Mouse (Mus musculus): ENCODE data around the gene Myo1h. TPM values are rescaled to one million over a fixed set of nuclear protein-coding genes. Genes with fewer than 3 reads are reported as not detected.

Myo1h gene
- polyA plus RNA-seq, 1 experiment from 2014 or later = 0.28 TPM

- no peak overlapping the region for H3K4me2 ChIP-seq (ENCODE audit: low read depth, low read length)
Measured at GRCm38 (mm10) chr5:114365043-114365752, 76.2 kb downstream of the Myo1h start.

GRCm38 (mm10) chr5:114368121-114368520 lies 79.2 kb downstream of the Myo1h start:
- no peak for ATAC-seq
- Histone ChIP-seq H3K4me3 (ENCODE audit: low read depth, low read length) (no peak overlapping the region), H3K27ac (ENCODE audit: low read depth) (no peak overlapping the region), H3K9me3 (ENCODE audit: low read length) (no peaks in the 10 kb centered on the region), H3K36me3 (replicated peaks; ENCODE audit: insufficient read depth, low read length) (peaks cover 66% of the 10 kb centered on the region), H3K4me1 (ENCODE audit: insufficient read depth) (peaks cover 20% of the 10 kb centered on the region), H3K27me3 (ENCODE audit: insufficient read depth, low read length) (no peaks in the 10 kb centered on the region), H3K4me2 (ENCODE audit: low read depth, low read length) (no peak overlapping the region), H3K9ac (replicated peaks) (no peak overlapping the region)
- 84% methylated on average over 14 of the region's 14 CpGs for WGBS (ENCODE audit: insufficient replicate concordance)
- TF ChIP-seq CTCF (IDR thresholded peaks at IDR 0.05; ENCODE audit: low read depth) = no peak
- no peak for TF ChIP-seq EP300 (IDR thresholded peaks at IDR 0.05; ENCODE audit: low read depth)
- DNase-seq = no peak

More at GRCm38 (mm10) chr5:114365043-114365752, 76.2 kb downstream of the Myo1h start:
- peaks cover 67% of the 10 kb centered on the region for H3K36me3 ChIP-seq (replicated peaks; ENCODE audit: insufficient read depth, low read length)
- 77% methylated on average over 23 of the region's 23 CpGs for WGBS (ENCODE audit: insufficient replicate concordance)
- no peaks in the 10 kb centered on the region for H3K4me1 ChIP-seq (ENCODE audit: insufficient read depth)
- no peak for DNase-seq
- no peaks in the 10 kb centered on the region for H3K9me3 ChIP-seq (ENCODE audit: low read length)
- TF ChIP-seq EP300 (IDR thresholded peaks at IDR 0.05; ENCODE audit: low read depth) = no peak
- TF ChIP-seq CTCF (IDR thresholded peaks at IDR 0.05; ENCODE audit: low read depth) = no peak
- H3K27ac ChIP-seq (ENCODE audit: low read depth) = no peak overlapping the region
- H3K27me3 ChIP-seq (ENCODE audit: insufficient read depth, low read length) = no peaks in the 10 kb centered on the region
- no peak overlapping the region for H3K4me3 ChIP-seq (ENCODE audit: low read depth, low read length)
- no peak overlapping the region for H3K9ac ChIP-seq (replicated peaks)
- peak; percentile 68 for ATAC-seq

DNA sequence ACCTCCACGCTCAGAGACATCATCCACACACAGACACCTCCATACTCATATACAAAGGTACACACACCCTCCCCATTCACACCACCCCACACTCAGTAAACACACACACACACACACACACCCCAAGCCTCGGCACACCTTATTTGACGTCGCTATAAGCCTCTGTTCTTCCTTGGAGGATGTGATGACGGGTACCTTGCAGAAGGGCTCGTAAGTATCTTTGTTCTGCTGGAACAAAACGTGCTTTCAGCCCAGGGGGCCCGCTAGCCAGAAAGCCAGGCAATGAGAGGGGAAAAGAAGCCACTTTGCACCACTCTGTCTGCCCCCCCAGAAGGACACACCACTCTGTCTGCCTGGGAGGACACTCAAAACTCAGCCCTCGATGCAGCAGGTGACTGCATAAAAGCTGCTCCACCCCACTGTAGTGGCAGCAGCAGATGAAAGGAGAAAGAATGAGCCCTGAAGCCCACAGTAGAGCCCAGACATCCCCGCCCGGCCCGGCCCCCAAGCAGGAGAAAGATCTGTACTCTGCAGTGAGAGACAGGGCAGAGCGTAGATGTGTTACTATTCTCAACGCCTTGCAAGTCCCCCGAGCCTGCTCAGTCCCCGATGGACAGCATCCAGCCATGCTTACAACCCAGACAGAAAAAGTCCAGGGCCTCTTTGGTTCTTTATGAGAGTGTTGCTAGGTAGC lies 80.0 kb downstream of the Myo1h start:
- H3K9ac ChIP-seq (replicated peaks) = no peak overlapping the region
- H3K27me3 ChIP-seq (ENCODE audit: insufficient read depth, low read length) = no peaks in the 10 kb centered on the region
- no peak overlapping the region for H3K4me3 ChIP-seq (ENCODE audit: low read depth, low read length)
- peaks cover 68% of the 10 kb centered on the region for H3K36me3 ChIP-seq (replicated peaks; ENCODE audit: insufficient read depth, low read length)
- H3K4me2 ChIP-seq (ENCODE audit: low read depth, low read length) = no peak overlapping the region
- no peak overlapping the region for H3K27ac ChIP-seq (ENCODE audit: low read depth)
- TF ChIP-seq CTCF (IDR thresholded peaks at IDR 0.05; ENCODE audit: low read depth) (no peak), EP300 (IDR thresholded peaks at IDR 0.05; ENCODE audit: low read depth) (no peak)
- ATAC-seq (no peak), DNase-seq (no peak)
- 85% methylated on average over 16 of the region's 16 CpGs for WGBS (ENCODE audit: insufficient replicate concordance)
- no peaks in the 10 kb centered on the region for H3K9me3 ChIP-seq (ENCODE audit: low read length)
- peaks cover 27% of the 10 kb centered on the region for H3K4me1 ChIP-seq (ENCODE audit: insufficient read depth)

GRCm38 (mm10) chr5:114369921-114370320 lies 81.0 kb downstream of the Myo1h start:
- no peaks in the 10 kb centered on the region for H3K9me3 ChIP-seq (ENCODE audit: low read length)
- TF ChIP-seq EP300 (IDR thresholded peaks at IDR 0.05; ENCODE audit: low read depth) = no peak
- TF ChIP-seq CTCF (IDR thresholded peaks at IDR 0.05; ENCODE audit: low read depth) = no peak
- 89% methylated on average over 9 of the region's 9 CpGs for WGBS (ENCODE audit: insufficient replicate concordance)
- no peak for ATAC-seq
- no peak overlapping the region; the same call in 1 of the 2 replicates for H3K9ac ChIP-seq (replicated peaks)
- peaks cover 63% of the 10 kb centered on the region for H3K36me3 ChIP-seq (replicated peaks; ENCODE audit: insufficient read depth, low read length)
- H3K4me2 ChIP-seq (ENCODE audit: low read depth, low read length) = no peak overlapping the region
- DNase-seq = no peak
- H3K27me3 ChIP-seq (ENCODE audit: insufficient read depth, low read length) = no peaks in the 10 kb centered on the region
- peak overlapping the region; percentile 60; the same call in 1 of the 2 replicates for H3K27ac ChIP-seq (ENCODE audit: low read depth)
- H3K4me3 ChIP-seq (ENCODE audit: low read depth, low read length) = no peak overlapping the region
- peaks cover 37% of the 10 kb centered on the region for H3K4me1 ChIP-seq (ENCODE audit: insufficient read depth)

- H3K9ac ChIP-seq (replicated peaks) = no peak overlapping the region; the same call in 1 of the 2 replicates
- H3K4me2 ChIP-seq (ENCODE audit: low read depth, low read length) = no peak overlapping the region
- H3K27me3 ChIP-seq (ENCODE audit: insufficient read depth, low read length) = no peaks in the 10 kb centered on the region
- 52% methylated on average over 9 of the region's 9 CpGs for WGBS (ENCODE audit: insufficient replicate concordance)
- H3K27ac ChIP-seq (ENCODE audit: low read depth) = peak overlapping the region; percentile 56; the same call in 1 of the 2 replicates
- TF ChIP-seq CTCF (IDR thresholded peaks at IDR 0.05; ENCODE audit: low read depth) (peak; percentile 12; the same call in 1 of the 2 replicates), EP300 (IDR thresholded peaks at IDR 0.05; ENCODE audit: low read depth) (no peak)
- peaks cover 41% of the 10 kb centered on the region for H3K4me1 ChIP-seq (ENCODE audit: insufficient read depth)
- H3K9me3 ChIP-seq (ENCODE audit: low read length) = no peaks in the 10 kb centered on the region
- H3K36me3 ChIP-seq (replicated peaks; ENCODE audit: insufficient read depth, low read length) = peaks cover 59% of the 10 kb centered on the region
- DNase-seq = no peak
- no peak for ATAC-seq
- H3K4me3 ChIP-seq (ENCODE audit: low read depth, low read length) = no peak overlapping the region
Measured at GRCm38 (mm10) chr5:114370371-114370776, 81.4 kb downstream of the Myo1h start.

DNA sequence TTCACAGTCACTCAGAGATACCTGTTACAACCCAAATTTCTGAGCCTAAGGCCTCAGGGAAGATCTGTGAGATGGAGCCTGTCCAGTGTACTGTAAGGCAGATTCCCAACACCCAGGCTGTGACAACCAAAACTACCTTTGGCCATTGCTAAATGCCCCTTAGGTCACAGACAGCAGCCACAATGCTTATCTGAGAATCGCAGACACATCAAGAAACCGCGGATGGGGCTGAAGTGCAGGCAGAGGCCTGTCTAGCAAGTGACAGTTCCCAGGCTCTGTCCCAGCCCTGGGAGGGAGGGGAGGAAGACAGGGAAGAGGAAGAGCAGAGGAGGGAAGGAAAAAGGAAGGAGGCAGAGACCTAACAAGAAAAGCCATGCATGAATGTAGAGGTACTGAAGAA lies 82.4 kb downstream of the Myo1h start:
- no peak overlapping the region for H3K4me3 ChIP-seq (ENCODE audit: low read depth, low read length)
- no peak for DNase-seq
- 9% methylated on average over 3 of the region's 3 CpGs for WGBS (ENCODE audit: insufficient replicate concordance)
- TF ChIP-seq CTCF (IDR thresholded peaks at IDR 0.05; ENCODE audit: low read depth) (no peak), EP300 (IDR thresholded peaks at IDR 0.05; ENCODE audit: low read depth) (peak; percentile 60; the same call in 1 of the 2 replicates)
- peak; percentile 73 for ATAC-seq
- peak overlapping the region; percentile 36 for H3K4me2 ChIP-seq (ENCODE audit: low read depth, low read length)
- H3K27me3 ChIP-seq (ENCODE audit: insufficient read depth, low read length) = no peaks in the 10 kb centered on the region
- H3K9me3 ChIP-seq (ENCODE audit: low read length) = no peaks in the 10 kb centered on the region
- peaks cover 55% of the 10 kb centered on the region for H3K36me3 ChIP-seq (replicated peaks; ENCODE audit: insufficient read depth, low read length)
- no peak overlapping the region for H3K9ac ChIP-seq (replicated peaks)
- H3K27ac ChIP-seq (ENCODE audit: low read depth) = peak overlapping the region; percentile 62
- H3K4me1 ChIP-seq (ENCODE audit: insufficient read depth) = peaks cover 42% of the 10 kb centered on the region
